Mouse (Mus musculus) liver, embryonic 16.5 days (tissue): ENCODE data around the gene Mau2. TPM values are rescaled to one million over a fixed set of nuclear protein-coding genes. Genes with fewer than 3 reads are reported as not detected.

Source experiments
- ATAC-seq: fragments of 200-750 bp; cut with Nextera tagmentation; 2 replicates; pipeline ENCODE4 v1.8.0; 2017; ENCODE audit warnings: low read depth, mild to moderate bottlenecking, moderate number of reproducible peaks, moderate library complexity
- H3K27ac ChIP-seq: fragments of 300-500 bp; sonication (generic); 2 replicates; pipeline ENCODE4 v1.5.1; 2014; ENCODE audit warnings: mild to moderate bottlenecking, low read length
- H3K27me3 ChIP-seq: fragments of 300-500 bp; sonication (generic); 2 replicates; pipeline ENCODE4 v1.6.1; 2014; ENCODE audit warnings: low read depth, low read length, mixed read lengths; ENCODE audit not compliant: control insufficient read depth, insufficient read depth
- H3K36me3 ChIP-seq: fragments of 300-500 bp; sonication (generic); 2 replicates; pipeline ENCODE4 v1.6.1; 2014; ENCODE audit warnings: mild to moderate bottlenecking; ENCODE audit not compliant: control insufficient read depth, insufficient read depth
- H3K4me1 ChIP-seq: fragments of 300-500 bp; sonication (generic); 2 replicates; pipeline ENCODE4 v1.6.1; 2014; ENCODE audit warnings: low read depth, low read length, mixed read lengths; ENCODE audit not compliant: control insufficient read depth
- H3K4me2 ChIP-seq: fragments of 300-500 bp; sonication (generic); 2 replicates; pipeline ENCODE4 v1.6.1; 2014; ENCODE audit warnings: low read depth, low read length, mixed read lengths
- H3K4me3 ChIP-seq: fragments of 300-500 bp; sonication (generic); 2 replicates; pipeline ENCODE4 v1.5.1; 2014; ENCODE audit warnings: low read depth, mild to moderate bottlenecking, low read length
- H3K9ac ChIP-seq: fragments of 300-500 bp; sonication (generic); 2 replicates; pipeline ENCODE4 v1.6.1; 2014; ENCODE audit warnings: low read depth, low read length
- H3K9me3 ChIP-seq: fragments of 300-500 bp; sonication (generic); replicated peaks from 2 replicates; pipeline ENCODE4 v1.6.1; 2016; ENCODE audit warnings: low read length; ENCODE audit not compliant: control insufficient read depth
- WGBS: fragments of 180-500 bp; shearing (Covaris S2); extraction: QIAGEN DNeasy Blood & Tissue Kit; methylation state at CpG from one replicate; pipeline ENCODE4 v1.1.7; 2014; ENCODE audit not compliant: insufficient replicate concordance; 5-methylcytosine and 5-hydroxymethylcytosine counted together
- polyA plus RNA-seq: library from polyadenylated mRNA; unstranded; fragments of >200 nt; fragmentation: Nextera tagmentation; extraction: Ambion mirVana; gene quantifications from 2 replicates; pipeline ENCODE4 v1.2.1, GENCODE M21; 2015

Gene Mau2
- polyA plus RNA-seq, result 21.7 and 22.6 TPM in 2 replicates

GRCm38 (mm10) chr8:70042583-70043455 is at the start of gene Mau2, which contains the start of gene Sugp1:
Mau2 (minus strand) TSS chr8:70042734.
Sugp1 (plus strand) TSS chr8:70042813.
- ATAC-seq, result peak; percentile 90
- under 1% methylated on average over 65 of the region's 65 CpGs for WGBS
- Histone ChIP-seq H3K36me3 (no peaks in the 10 kb centered on the region), H3K4me2 (peak within 1 kb of the TSS; percentile 93), H3K9ac (peak within 1 kb of the TSS; percentile 97), H3K27me3 (no peaks in the 10 kb centered on the region), H3K4me3 (peak within 1 kb of the TSS; percentile 97), H3K9me3 (no peaks in the 10 kb centered on the region), H3K4me1 (peaks cover 48% of the 10 kb centered on the region), H3K27ac (peak within 1 kb of the TSS; percentile 92)

GRCm38 (mm10) chr8:70089296-70089960 is 46.9 kb upstream of the Mau2 start:
- H3K4me2 ChIP-seq, result no peak overlapping the region
- no peak overlapping the region for H3K9ac ChIP-seq
- no peak for ATAC-seq
- H3K4me3 ChIP-seq, result no peak overlapping the region
- peaks cover 3% of the 10 kb centered on the region; the same call in 1 of the 2 replicates for H3K4me1 ChIP-seq
- H3K36me3 ChIP-seq, result no peaks in the 10 kb centered on the region
- no peak overlapping the region for H3K27ac ChIP-seq
- peaks cover 62% of the 10 kb centered on the region for H3K27me3 ChIP-seq
- 54% methylated on average over 9 of the region's 9 CpGs for whole genome bisulfite sequencing
- no peaks in the 10 kb centered on the region for H3K9me3 ChIP-seq

GRCm38 (mm10) chr8:70087836-70088650 is 45.5 kb upstream of the Mau2 start:
- no peak overlapping the region for H3K27ac ChIP-seq
- H3K4me1 ChIP-seq, result peaks cover 3% of the 10 kb centered on the region; the same call in 1 of the 2 replicates
- H3K4me3 ChIP-seq, result no peak overlapping the region
- H3K27me3 ChIP-seq, result peaks cover 75% of the 10 kb centered on the region
- no peak overlapping the region for H3K4me2 ChIP-seq
- H3K9ac ChIP-seq, result no peak overlapping the region
- WGBS, result 5% methylated on average over 56 of the region's 56 CpGs
- no peaks in the 10 kb centered on the region for H3K36me3 ChIP-seq
- H3K9me3 ChIP-seq, result no peaks in the 10 kb centered on the region
- no peak for ATAC-seq

- Histone ChIP-seq H3K9ac (no peak overlapping the region), H3K27ac (no peak overlapping the region), H3K36me3 (no peaks in the 10 kb centered on the region), H3K4me1 (peaks cover 3% of the 10 kb centered on the region; the same call in 1 of the 2 replicates), H3K4me3 (no peak overlapping the region), H3K27me3 (peaks cover 82% of the 10 kb centered on the region), H3K4me2 (no peak overlapping the region), H3K9me3 (no peaks in the 10 kb centered on the region)
- 4% methylated on average over 7 of the region's 7 CpGs for WGBS
- no peak for ATAC-seq
Observed at GRCm38 (mm10) chr8:70087237-70087636, 44.7 kb upstream of the Mau2 start.

- H3K4me3 ChIP-seq, result no peak overlapping the region
- ATAC-seq, result no peak
- H3K4me2 ChIP-seq, result no peak overlapping the region
- H3K27ac ChIP-seq, result no peak overlapping the region
- peaks cover 82% of the 10 kb centered on the region for H3K27me3 ChIP-seq
- H3K4me1 ChIP-seq, result peaks cover 3% of the 10 kb centered on the region; the same call in 1 of the 2 replicates
- H3K36me3 ChIP-seq, result no peaks in the 10 kb centered on the region
- no peak overlapping the region for H3K9ac ChIP-seq
- H3K9me3 ChIP-seq, result no peaks in the 10 kb centered on the region
- WGBS, result 24% methylated on average over 1 of the region's 1 CpGs
Observed at GRCm38 (mm10) chr8:70086151-70086550, 43.6 kb upstream of the Mau2 start.

GRCm38 (mm10) chr8:70084191-70085065 is 41.9 kb upstream of the Mau2 start:
- WGBS, result 3% methylated on average over 71 of the region's 71 CpGs
- ATAC-seq, result no peak
- no peak overlapping the region for H3K27ac ChIP-seq
- peaks cover 71% of the 10 kb centered on the region for H3K27me3 ChIP-seq
- H3K4me3 ChIP-seq, result peak overlapping the region; percentile 32
- no peak overlapping the region for H3K9ac ChIP-seq
- H3K9me3 ChIP-seq, result no peaks in the 10 kb centered on the region
- H3K36me3 ChIP-seq, result no peaks in the 10 kb centered on the region
- peaks cover 3% of the 10 kb centered on the region; the same call in 1 of the 2 replicates for H3K4me1 ChIP-seq
- peak overlapping the region; percentile 45 for H3K4me2 ChIP-seq

- Histone ChIP-seq H3K27ac (no peak within 1 kb of the TSS), H3K4me3 (peak within 1 kb of the TSS; percentile 32), H3K4me1 (peaks cover 3% of the 10 kb centered on the region; the same call in 1 of the 2 replicates), H3K9ac (no peak within 1 kb of the TSS), H3K4me2 (peak within 1 kb of the TSS; percentile 45), H3K27me3 (peaks cover 59% of the 10 kb centered on the region), H3K36me3 (no peaks in the 10 kb centered on the region), H3K9me3 (no peaks in the 10 kb centered on the region)
- no peak for ATAC-seq
- WGBS, result under 1% methylated on average over 26 of the region's 26 CpGs
Observed at GRCm38 (mm10) chr8:70083285-70083684, 40.8 kb upstream of the Mau2 start, which contains the start of gene Hapln4. Hapln4 (plus strand) TSS chr8:70083457.

GRCm38 (mm10) chr8:70081976-70082375 is 39.4 kb upstream of the Mau2 start:
- no peak overlapping the region for H3K4me3 ChIP-seq
- WGBS, result 87% methylated on average over 2 of the region's 2 CpGs
- no peak overlapping the region for H3K4me2 ChIP-seq
- no peak overlapping the region for H3K9ac ChIP-seq
- no peaks in the 10 kb centered on the region for H3K9me3 ChIP-seq
- peaks cover 3% of the 10 kb centered on the region; the same call in 1 of the 2 replicates for H3K4me1 ChIP-seq
- no peaks in the 10 kb centered on the region for H3K36me3 ChIP-seq
- peaks cover 46% of the 10 kb centered on the region for H3K27me3 ChIP-seq
- ATAC-seq, result no peak
- H3K27ac ChIP-seq, result no peak overlapping the region
